Mouse (Mus musculus): ENCODE results near the gene Naa60. TPM values are rescaled to one million over a fixed set of nuclear protein-coding genes. Genes with fewer than 3 reads are reported as not detected.

Naa60 gene
- total and polyA plus RNA-seq, 3 experiments, result 25.7 to 71.6 (median 26.0) TPM

DNA sequence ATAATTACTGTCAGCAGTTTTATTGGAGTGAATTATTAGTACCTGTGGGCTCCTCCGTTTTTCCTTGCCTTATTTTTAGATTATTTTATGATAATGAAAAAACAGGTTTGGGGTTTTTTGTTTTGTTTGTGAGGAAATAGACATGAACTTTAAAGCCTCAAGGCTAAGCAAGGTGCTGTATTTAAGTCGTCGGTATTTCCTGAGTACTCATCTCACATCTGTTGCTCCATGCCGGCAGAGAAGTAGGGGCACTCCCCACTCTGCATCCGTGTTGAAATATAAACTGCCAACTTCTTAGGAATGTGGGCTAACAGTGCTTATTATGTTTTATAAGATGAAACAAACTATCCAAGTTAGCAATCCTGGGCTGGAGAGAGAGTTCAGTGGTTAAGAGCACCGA, 23.9 kb downstream of the Naa60 start:
- peaks cover 91% of the 10 kb centered on the region for H3K36me3 ChIP-seq (replicated peaks)
- peaks cover 15% of the 10 kb centered on the region for H3K4me1 ChIP-seq (ENCODE audit: insufficient read depth, low read depth, low read length)
- no peaks in the 10 kb centered on the region for H3K9me3 ChIP-seq (replicated peaks)
- DNase-seq (ENCODE audit: low spot score) (no peak), ATAC-seq (ENCODE audit: extremely low read depth, insufficient number of reproducible peaks, low FRiP score, poor library complexity, severe bottlenecking) (no peak)
- no peak overlapping the region for H3K4me3 ChIP-seq (ENCODE audit: low read depth, low read length)
- no peak for TF ChIP-seq TAL1 (conservative IDR thresholded peaks at IDR 0.05; ENCODE audit: low read depth, low read length)
- no peak for TF ChIP-seq CTCF (IDR thresholded peaks at IDR 0.05; ENCODE audit: low read depth, low read length)
- no peak for TF ChIP-seq POLR2AphosphoS5 (IDR thresholded peaks at IDR 0.05; ENCODE audit: insufficient replicate concordance, low read depth, low read length)
- no peak for TF ChIP-seq GATA2 (IDR thresholded peaks at IDR 0.05; ENCODE audit: borderline replicate concordance, low read depth, low read length)
- TF ChIP-seq GATA1 (IDR thresholded peaks at IDR 0.05; ENCODE audit: borderline replicate concordance, low read length), result no peak
- H3K27me3 ChIP-seq (ENCODE audit: insufficient read depth, low read length), result no peaks in the 10 kb centered on the region

DNA sequence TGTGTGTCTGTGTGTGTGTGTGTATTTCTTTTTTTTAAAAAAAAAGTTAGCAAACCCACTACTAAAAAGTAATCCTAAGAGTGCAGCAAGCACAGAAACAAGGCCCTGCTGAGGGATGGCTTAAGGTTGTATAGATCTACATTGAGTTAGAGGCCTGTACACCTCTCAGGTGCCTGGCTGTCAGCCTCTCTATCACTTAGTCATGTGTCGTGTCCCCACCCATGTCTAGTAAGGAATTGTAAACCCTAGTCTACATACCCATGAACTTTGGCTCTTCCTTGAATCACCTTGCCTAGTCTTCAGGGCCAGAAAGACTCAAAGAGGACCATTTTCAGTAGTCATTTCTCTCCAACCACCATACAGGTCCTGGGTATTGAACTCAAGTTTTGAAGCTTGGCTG, 24.4 kb downstream of the Naa60 start:
- H3K9me3 ChIP-seq (replicated peaks), result no peaks in the 10 kb centered on the region
- peaks cover 15% of the 10 kb centered on the region for H3K4me1 ChIP-seq (ENCODE audit: insufficient read depth, low read depth, low read length)

GRCm38 (mm10) chr16:3907471-3907870, 35.3 kb downstream of the Naa60 start:
- Histone ChIP-seq H3K9me3 (replicated peaks) (no peaks in the 10 kb centered on the region), H3K4me1 (ENCODE audit: insufficient read depth, low read depth, low read length) (peaks cover 19% of the 10 kb centered on the region), H3K36me3 (replicated peaks) (peaks cover 67% of the 10 kb centered on the region), H3K27me3 (ENCODE audit: insufficient read depth, low read length) (no peaks in the 10 kb centered on the region), H3K4me3 (ENCODE audit: low read depth, low read length) (peak overlapping the region; percentile 18; the same call in 1 of the 2 replicates)
- no peak for DNase-seq (ENCODE audit: low spot score)
- ATAC-seq (ENCODE audit: extremely low read depth, insufficient number of reproducible peaks, low FRiP score, poor library complexity, severe bottlenecking), result no peak
- TF ChIP-seq GATA2 (IDR thresholded peaks at IDR 0.05; ENCODE audit: borderline replicate concordance, low read depth, low read length) (no peak), TAL1 (conservative IDR thresholded peaks at IDR 0.05; ENCODE audit: low read depth, low read length) (no peak), CTCF (IDR thresholded peaks at IDR 0.05; ENCODE audit: low read depth, low read length) (no peak), GATA1 (IDR thresholded peaks at IDR 0.05; ENCODE audit: borderline replicate concordance, low read length) (no peak), POLR2AphosphoS5 (IDR thresholded peaks at IDR 0.05; ENCODE audit: insufficient replicate concordance, low read depth, low read length) (no peak)

More for the DNA sequence above, 24.4 kb downstream of the Naa60 start:
- TF ChIP-seq TAL1 (conservative IDR thresholded peaks at IDR 0.05; ENCODE audit: low read depth, low read length) (no peak), GATA1 (IDR thresholded peaks at IDR 0.05; ENCODE audit: borderline replicate concordance, low read length) (no peak), POLR2AphosphoS5 (IDR thresholded peaks at IDR 0.05; ENCODE audit: insufficient replicate concordance, low read depth, low read length) (no peak), GATA2 (IDR thresholded peaks at IDR 0.05; ENCODE audit: borderline replicate concordance, low read depth, low read length) (no peak), CTCF (IDR thresholded peaks at IDR 0.05; ENCODE audit: low read depth, low read length) (no peak)
- Histone ChIP-seq H3K36me3 (replicated peaks) (peaks cover 92% of the 10 kb centered on the region), H3K4me3 (ENCODE audit: low read depth, low read length) (no peak overlapping the region), H3K27me3 (ENCODE audit: insufficient read depth, low read length) (no peaks in the 10 kb centered on the region)
- DNase-seq (ENCODE audit: low spot score), result no peak
- no peak for ATAC-seq (ENCODE audit: extremely low read depth, insufficient number of reproducible peaks, low FRiP score, poor library complexity, severe bottlenecking)

- TF ChIP-seq CTCF (IDR thresholded peaks at IDR 0.05; ENCODE audit: low read depth, low read length) (peak; percentile 44), POLR2AphosphoS5 (IDR thresholded peaks at IDR 0.05; ENCODE audit: insufficient replicate concordance, low read depth, low read length) (no peak), GATA1 (IDR thresholded peaks at IDR 0.05; ENCODE audit: borderline replicate concordance, low read length) (no peak)
- peaks cover 67% of the 10 kb centered on the region for H3K36me3 ChIP-seq (replicated peaks)
- no peaks in the 10 kb centered on the region for H3K9me3 ChIP-seq (replicated peaks)
- H3K4me3 ChIP-seq (ENCODE audit: low read depth, low read length), result peak within 1 kb of the TSS; percentile 86
- peak; percentile 78 for DNase-seq (ENCODE audit: low spot score)
- no peaks in the 10 kb centered on the region for H3K27me3 ChIP-seq (ENCODE audit: insufficient read depth, low read length)
- H3K4me1 ChIP-seq (ENCODE audit: insufficient read depth, low read depth, low read length), result peaks cover 19% of the 10 kb centered on the region
- peak; percentile 95 for ATAC-seq (ENCODE audit: extremely low read depth, insufficient number of reproducible peaks, low FRiP score, poor library complexity, severe bottlenecking)
These were observed 36.4 kb downstream of the Naa60 start, which contains the start of the genes 1700037C18Rik and Cluap1 for GRCm38 (mm10) chr16:3908537-3909111. Gene 1700037C18Rik (minus strand): TSS chr16:3908689. Gene Cluap1 (plus strand): TSS chr16:3908801.

- ATAC-seq (ENCODE audit: extremely low read depth, insufficient number of reproducible peaks, low FRiP score, poor library complexity, severe bottlenecking) (no peak), DNase-seq (ENCODE audit: low spot score) (no peak)
- Histone ChIP-seq H3K9me3 (replicated peaks) (no peaks in the 10 kb centered on the region), H3K4me3 (ENCODE audit: low read depth, low read length) (peak overlapping the region; percentile 86), H3K27me3 (ENCODE audit: insufficient read depth, low read length) (no peaks in the 10 kb centered on the region), H3K4me1 (ENCODE audit: insufficient read depth, low read depth, low read length) (peaks cover 19% of the 10 kb centered on the region), H3K36me3 (replicated peaks) (peaks cover 67% of the 10 kb centered on the region)
- no peak for TF ChIP-seq POLR2AphosphoS5 (IDR thresholded peaks at IDR 0.05; ENCODE audit: insufficient replicate concordance, low read depth, low read length)
- no peak for TF ChIP-seq TAL1 (conservative IDR thresholded peaks at IDR 0.05; ENCODE audit: low read depth, low read length)
- TF ChIP-seq GATA2 (IDR thresholded peaks at IDR 0.05; ENCODE audit: borderline replicate concordance, low read depth, low read length), result no peak
- no peak for TF ChIP-seq GATA1 (IDR thresholded peaks at IDR 0.05; ENCODE audit: borderline replicate concordance, low read length)
- no peak for TF ChIP-seq CTCF (IDR thresholded peaks at IDR 0.05; ENCODE audit: low read depth, low read length)
These were observed 36.9 kb downstream of the Naa60 start for GRCm38 (mm10) chr16:3909118-3909517.

DNA sequence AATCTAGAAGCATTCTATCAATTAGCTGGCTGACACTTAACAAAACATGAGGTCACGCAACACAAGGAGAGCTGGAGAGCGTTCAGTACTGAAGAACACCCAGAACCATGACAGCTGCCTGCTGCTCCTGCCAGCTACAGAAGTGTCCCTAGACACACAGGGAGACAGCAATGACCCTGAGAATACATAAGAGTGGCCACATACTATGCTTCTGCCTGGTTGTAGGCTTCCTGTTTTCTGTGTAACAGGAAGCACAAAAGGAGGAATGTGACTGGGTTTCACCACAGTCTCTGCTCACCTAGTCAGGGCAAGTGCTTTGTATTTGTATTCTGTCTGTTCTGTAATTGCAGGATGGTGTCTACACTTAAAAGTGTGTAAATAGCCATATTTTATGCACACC, 48.6 kb downstream of the Naa60 start:
- H3K4me3 ChIP-seq (ENCODE audit: low read depth, low read length), result no peak overlapping the region
- no peak for TF ChIP-seq CTCF (IDR thresholded peaks at IDR 0.05; ENCODE audit: low read depth, low read length)
- no peak for TF ChIP-seq POLR2AphosphoS5 (IDR thresholded peaks at IDR 0.05; ENCODE audit: insufficient replicate concordance, low read depth, low read length)
- no peak for TF ChIP-seq GATA2 (IDR thresholded peaks at IDR 0.05; ENCODE audit: borderline replicate concordance, low read depth, low read length)
- no peak for TF ChIP-seq TAL1 (conservative IDR thresholded peaks at IDR 0.05; ENCODE audit: low read depth, low read length)
- TF ChIP-seq GATA1 (IDR thresholded peaks at IDR 0.05; ENCODE audit: borderline replicate concordance, low read length), result no peak
- H3K9me3 ChIP-seq (replicated peaks), result no peaks in the 10 kb centered on the region
- peaks cover 94% of the 10 kb centered on the region for H3K36me3 ChIP-seq (replicated peaks)
- H3K4me1 ChIP-seq (ENCODE audit: insufficient read depth, low read depth, low read length), result no peaks in the 10 kb centered on the region
- ATAC-seq (ENCODE audit: extremely low read depth, insufficient number of reproducible peaks, low FRiP score, poor library complexity, severe bottlenecking) (no peak), DNase-seq (ENCODE audit: low spot score) (no peak)
- H3K27me3 ChIP-seq (ENCODE audit: insufficient read depth, low read length), result no peaks in the 10 kb centered on the region
